Mouse (Mus musculus) c-Kit-positive CD71-positive TER-119-negative erythroid progenitor cells, embryonic 14.5 days (primary cell): ENCODE results near the gene Cd24a.
A peak's percentile ranks its signal among the peaks of the same experiment; 100 is the strongest.

Source experiments
- DNase-seq: peaks from one replicate; pipeline ENCODE4 v3.0.0-alpha.2; 2013; ENCODE audit warnings: low read depth

Cd24a gene

GRCm38 (mm10) chr10:43629857-43630256 is 51.8 kb downstream of the Cd24a start:
- DNase-seq: no peak

- DNase-seq: peak; percentile 77
Measured at GRCm38 (mm10) chr10:43630634-43631033, 52.5 kb downstream of the Cd24a start.

- DNase-seq: no peak
Measured at GRCm38 (mm10) chr10:43631049-43631448, 53.0 kb downstream of the Cd24a start.

- DNase-seq: no peak
Measured at GRCm38 (mm10) chr10:43631639-43632354, 53.7 kb downstream of the Cd24a start.

- DNase-seq: no peak
Measured at GRCm38 (mm10) chr10:43633117-43633516, 55.0 kb downstream of the Cd24a start.
